Mouse (Mus musculus): ENCODE results near the gene Cd300ld4. TPM values are rescaled to one million over a fixed set of nuclear protein-coding genes. Genes with fewer than 3 reads are reported as not detected.
"Not testable (repeated sequence)": the region's sequence is repeated elsewhere in the genome, so short reads cannot be mapped to it uniquely, and the experiment has no call there.

Cd300ld4 gene
- not detected in 2 replicates for polyA plus RNA-seq (2014; fragmentation: Nextera tagmentation; extraction: Ambion mirVana)

GRCm38 (mm10) chr11:115026912-115027311, at the start of gene Cd300ld4:
Cd300ld4 (minus strand) TSS chr11:115027012.
- no CpG with 5 or more reads among the region's 6 CpGs for WGBS
- H3K4me3 ChIP-seq (ENCODE audit: low read depth, low read length); H3K4me2 ChIP-seq (ENCODE audit: low read depth); H3K27me3 ChIP-seq (ENCODE audit: control insufficient read depth, insufficient read depth, low read length); H3K4me1 ChIP-seq (ENCODE audit: control insufficient read depth, insufficient read depth, low read length); DNase-seq (ENCODE audit: low spot score); H3K9me3 ChIP-seq (ENCODE audit: control insufficient read depth, low read length); H3K27ac ChIP-seq (ENCODE audit: low read depth, low read length); H3K9ac ChIP-seq (ENCODE audit: low read length); ATAC-seq (ENCODE audit: insufficient read depth, low FRiP score, low TSS enrichment); H3K36me3 ChIP-seq (ENCODE audit: control insufficient read depth, insufficient read depth, low read length): not testable (repeated sequence)

- 50% methylated on average over 5 of the region's 5 CpGs for WGBS
- ATAC-seq (ENCODE audit: insufficient read depth, low FRiP score, low TSS enrichment), result no peak
These were observed 49.0 kb upstream of the Cd300ld4 start for GRCm38 (mm10) chr11:115075859-115076258.

GRCm38 (mm10) chr11:115075407-115075806, 48.6 kb upstream of the Cd300ld4 start:
- WGBS, result 71% methylated on average over 7 of the region's 7 CpGs
- no peaks in the 10 kb centered on the region; the same call in 1 of the 2 replicates for H3K27me3 ChIP-seq (ENCODE audit: control insufficient read depth, insufficient read depth, low read length)
- H3K27ac ChIP-seq (ENCODE audit: low read depth, low read length), result no peak overlapping the region
- no peak overlapping the region for H3K4me2 ChIP-seq (ENCODE audit: low read depth)
- H3K4me1 ChIP-seq (ENCODE audit: control insufficient read depth, insufficient read depth, low read length), result peaks cover 15% of the 10 kb centered on the region
- DNase-seq (ENCODE audit: low spot score) (no peak), ATAC-seq (ENCODE audit: insufficient read depth, low FRiP score, low TSS enrichment) (no peak)
- H3K4me3 ChIP-seq (ENCODE audit: low read depth, low read length), result no peak overlapping the region
- H3K9ac ChIP-seq (ENCODE audit: low read length), result no peak overlapping the region
- no peaks in the 10 kb centered on the region for H3K9me3 ChIP-seq (ENCODE audit: control insufficient read depth, low read length)
- H3K36me3 ChIP-seq (ENCODE audit: control insufficient read depth, insufficient read depth, low read length), result no peaks in the 10 kb centered on the region

More at GRCm38 (mm10) chr11:115075859-115076258, 49.0 kb upstream of the Cd300ld4 start:
- Histone ChIP-seq H3K9me3 (ENCODE audit: control insufficient read depth, low read length) (no peaks in the 10 kb centered on the region), H3K4me2 (ENCODE audit: low read depth) (no peak overlapping the region), H3K4me1 (ENCODE audit: control insufficient read depth, insufficient read depth, low read length) (peaks cover 10% of the 10 kb centered on the region), H3K27ac (ENCODE audit: low read depth, low read length) (no peak overlapping the region), H3K27me3 (ENCODE audit: control insufficient read depth, insufficient read depth, low read length) (no peaks in the 10 kb centered on the region; the same call in 1 of the 2 replicates), H3K9ac (ENCODE audit: low read length) (no peak overlapping the region), H3K36me3 (ENCODE audit: control insufficient read depth, insufficient read depth, low read length) (no peaks in the 10 kb centered on the region), H3K4me3 (ENCODE audit: low read depth, low read length) (no peak overlapping the region)
- no peak for DNase-seq (ENCODE audit: low spot score)

- Histone ChIP-seq H3K4me1 (ENCODE audit: control insufficient read depth, insufficient read depth, low read length) (peaks cover 15% of the 10 kb centered on the region), H3K27ac (ENCODE audit: low read depth, low read length) (no peak overlapping the region), H3K36me3 (ENCODE audit: control insufficient read depth, insufficient read depth, low read length) (no peaks in the 10 kb centered on the region), H3K4me3 (ENCODE audit: low read depth, low read length) (no peak overlapping the region), H3K4me2 (ENCODE audit: low read depth) (no peak overlapping the region), H3K9ac (ENCODE audit: low read length) (no peak overlapping the region), H3K27me3 (ENCODE audit: control insufficient read depth, insufficient read depth, low read length) (peaks cover 5% of the 10 kb centered on the region), H3K9me3 (ENCODE audit: control insufficient read depth, low read length) (no peaks in the 10 kb centered on the region)
- DNase-seq (ENCODE audit: low spot score) (no peak), ATAC-seq (ENCODE audit: insufficient read depth, low FRiP score, low TSS enrichment) (no peak)
- 66% methylated on average over 5 of the region's 5 CpGs for WGBS
These were observed 46.2 kb upstream of the Cd300ld4 start for GRCm38 (mm10) chr11:115073002-115073401.

GRCm38 (mm10) chr11:115071631-115072294, 45.0 kb upstream of the Cd300ld4 start:
- H3K4me2 ChIP-seq (ENCODE audit: low read depth), result peak overlapping the region; percentile 27
- WGBS, result 13% methylated on average over 14 of the region's 14 CpGs
- DNase-seq (ENCODE audit: low spot score), result peak; percentile 45
- no peak for ATAC-seq (ENCODE audit: insufficient read depth, low FRiP score, low TSS enrichment)
- H3K4me1 ChIP-seq (ENCODE audit: control insufficient read depth, insufficient read depth, low read length), result peaks cover 15% of the 10 kb centered on the region
- H3K9me3 ChIP-seq (ENCODE audit: control insufficient read depth, low read length), result no peaks in the 10 kb centered on the region
- H3K4me3 ChIP-seq (ENCODE audit: low read depth, low read length), result no peak overlapping the region
- H3K27ac ChIP-seq (ENCODE audit: low read depth, low read length), result peak overlapping the region; percentile 58; the same call in 1 of the 2 replicates
- H3K27me3 ChIP-seq (ENCODE audit: control insufficient read depth, insufficient read depth, low read length), result peaks cover 5% of the 10 kb centered on the region
- no peaks in the 10 kb centered on the region for H3K36me3 ChIP-seq (ENCODE audit: control insufficient read depth, insufficient read depth, low read length)
- H3K9ac ChIP-seq (ENCODE audit: low read length), result no peak overlapping the region

- H3K4me1 ChIP-seq (ENCODE audit: control insufficient read depth, insufficient read depth, low read length), result peaks cover 15% of the 10 kb centered on the region
- WGBS, result 7% methylated on average over 9 of the region's 9 CpGs
- no peaks in the 10 kb centered on the region for H3K9me3 ChIP-seq (ENCODE audit: control insufficient read depth, low read length)
- peak overlapping the region; percentile 58; the same call in 1 of the 2 replicates for H3K27ac ChIP-seq (ENCODE audit: low read depth, low read length)
- H3K36me3 ChIP-seq (ENCODE audit: control insufficient read depth, insufficient read depth, low read length), result no peaks in the 10 kb centered on the region
- DNase-seq (ENCODE audit: low spot score) (peak; percentile 63), ATAC-seq (ENCODE audit: insufficient read depth, low FRiP score, low TSS enrichment) (no peak)
- no peak overlapping the region for H3K4me3 ChIP-seq (ENCODE audit: low read depth, low read length)
- no peak overlapping the region for H3K9ac ChIP-seq (ENCODE audit: low read length)
- peak overlapping the region; percentile 27 for H3K4me2 ChIP-seq (ENCODE audit: low read depth)
- H3K27me3 ChIP-seq (ENCODE audit: control insufficient read depth, insufficient read depth, low read length), result peaks cover 5% of the 10 kb centered on the region
These were observed 44.3 kb upstream of the Cd300ld4 start for GRCm38 (mm10) chr11:115071015-115071551.

GRCm38 (mm10) chr11:115066768-115067167, 40.0 kb upstream of the Cd300ld4 start:
- Histone ChIP-seq H3K4me3 (ENCODE audit: low read depth, low read length) (no peak overlapping the region), H3K4me2 (ENCODE audit: low read depth) (no peak overlapping the region), H3K4me1 (ENCODE audit: control insufficient read depth, insufficient read depth, low read length) (peaks cover 11% of the 10 kb centered on the region), H3K27ac (ENCODE audit: low read depth, low read length) (no peak overlapping the region), H3K27me3 (ENCODE audit: control insufficient read depth, insufficient read depth, low read length) (peaks cover 5% of the 10 kb centered on the region), H3K36me3 (ENCODE audit: control insufficient read depth, insufficient read depth, low read length) (no peaks in the 10 kb centered on the region), H3K9ac (ENCODE audit: low read length) (no peak overlapping the region), H3K9me3 (ENCODE audit: control insufficient read depth, low read length) (no peaks in the 10 kb centered on the region)
- ATAC-seq (ENCODE audit: insufficient read depth, low FRiP score, low TSS enrichment) (no peak), DNase-seq (ENCODE audit: low spot score) (no peak)
- WGBS, result 74% methylated on average over 6 of the region's 6 CpGs

- no peak within 1 kb of the TSS for H3K4me2 ChIP-seq (ENCODE audit: low read depth)
- no peak within 1 kb of the TSS for H3K27ac ChIP-seq (ENCODE audit: low read depth, low read length)
- 31% methylated on average over 5 of the region's 5 CpGs for WGBS
- DNase-seq (ENCODE audit: low spot score) (no peak), ATAC-seq (ENCODE audit: insufficient read depth, low FRiP score, low TSS enrichment) (no peak)
- H3K9ac ChIP-seq (ENCODE audit: low read length), result no peak within 1 kb of the TSS
- H3K4me1 ChIP-seq (ENCODE audit: control insufficient read depth, insufficient read depth, low read length), result no peaks in the 10 kb centered on the region
- H3K27me3 ChIP-seq (ENCODE audit: control insufficient read depth, insufficient read depth, low read length), result no peaks in the 10 kb centered on the region
- H3K36me3 ChIP-seq (ENCODE audit: control insufficient read depth, insufficient read depth, low read length), result no peaks in the 10 kb centered on the region
- no peak within 1 kb of the TSS for H3K4me3 ChIP-seq (ENCODE audit: low read depth, low read length)
- no peaks in the 10 kb centered on the region for H3K9me3 ChIP-seq (ENCODE audit: control insufficient read depth, low read length)
These were observed 35.3 kb upstream of the Cd300ld4 start, which contains the start of gene Cd300e for GRCm38 (mm10) chr11:115062077-115062476. Cd300e (minus strand) TSS chr11:115062177.

- Histone ChIP-seq H3K27ac (ENCODE audit: low read depth, low read length) (no peak overlapping the region), H3K4me3 (ENCODE audit: low read depth, low read length) (no peak overlapping the region), H3K9ac (ENCODE audit: low read length) (no peak overlapping the region), H3K4me2 (ENCODE audit: low read depth) (no peak overlapping the region), H3K4me1 (ENCODE audit: control insufficient read depth, insufficient read depth, low read length) (no peaks in the 10 kb centered on the region), H3K36me3 (ENCODE audit: control insufficient read depth, insufficient read depth, low read length) (no peaks in the 10 kb centered on the region), H3K27me3 (ENCODE audit: control insufficient read depth, insufficient read depth, low read length) (no peaks in the 10 kb centered on the region), H3K9me3 (ENCODE audit: control insufficient read depth, low read length) (no peaks in the 10 kb centered on the region)
- 85% methylated on average over 2 of the region's 2 CpGs for WGBS
- no peak for ATAC-seq (ENCODE audit: insufficient read depth, low FRiP score, low TSS enrichment)
- no peak for DNase-seq (ENCODE audit: low spot score)
These were observed 33.0 kb upstream of the Cd300ld4 start for GRCm38 (mm10) chr11:115059797-115060196.
